Mouse (Mus musculus): ENCODE measurements around the gene Rictor. TPM values are rescaled to one million over a fixed set of nuclear protein-coding genes. Genes with fewer than 3 reads are reported as not detected.

Gene Rictor
- total RNA-seq (2021), result 1 to 10 TPM; 7.8 to 7.9 TPM
- long read RNA-seq, experiment 1, partial matches to known transcripts, result 0 of 4 reads
- long read RNA-seq, experiment 1, other reads (novel, unspliced or antisense), result 3 of 4 reads
- long read RNA-seq, experiment 2, result 0 reads

GRCm38 (mm10) chr15:6707936-6708525, at the start of gene Rictor:
Rictor (plus strand) TSS chr15:6708379.
- DNase-seq, result peak; percentile 84

GRCm38 (mm10) chr15:6661951-6662350, 46.2 kb upstream of the Rictor start:
- DNase-seq, result no peak

- no peak for DNase-seq
These were observed 44.2 kb upstream of the Rictor start for GRCm38 (mm10) chr15:6663991-6664390.

GRCm38 (mm10) chr15:6666072-6666471, 42.1 kb upstream of the Rictor start:
- DNase-seq, result no peak

GRCm38 (mm10) chr15:6668793-6669437, 39.3 kb upstream of the Rictor start:
- no peak for DNase-seq

- DNase-seq, result no peak
These were observed 29.7 kb upstream of the Rictor start for GRCm38 (mm10) chr15:6678479-6678878.

- no peak for DNase-seq
These were observed 6.0 kb upstream of the Rictor start for GRCm38 (mm10) chr15:6702164-6702563.

- no peak for DNase-seq
These were observed 2.8 kb upstream of the Rictor start for GRCm38 (mm10) chr15:6705351-6705901.

GRCm38 (mm10) chr15:6707551-6707935, 636 bp upstream of the Rictor start:
- DNase-seq, result peak; percentile 53

- peak; percentile 16 for DNase-seq
These were observed 605 bp downstream of the Rictor start for GRCm38 (mm10) chr15:6708526-6709441.

GRCm38 (mm10) chr15:6709618-6710017, 1.4 kb downstream of the Rictor start:
- no peak for DNase-seq

- no peak for DNase-seq
These were observed 2.2 kb downstream of the Rictor start for GRCm38 (mm10) chr15:6710341-6710740.

- DNase-seq, result no peak
These were observed 3.0 kb downstream of the Rictor start for GRCm38 (mm10) chr15:6711226-6711625.

- no peak for DNase-seq
These were observed 6.6 kb downstream of the Rictor start for GRCm38 (mm10) chr15:6714819-6715218.

- DNase-seq, result no peak
These were observed 7.1 kb downstream of the Rictor start for GRCm38 (mm10) chr15:6715237-6715636.

- DNase-seq, result no peak
These were observed 13.2 kb downstream of the Rictor start for GRCm38 (mm10) chr15:6721385-6721784.

GRCm38 (mm10) chr15:6721802-6722201, 13.6 kb downstream of the Rictor start:
- no peak for DNase-seq

GRCm38 (mm10) chr15:6722405-6723176, 14.4 kb downstream of the Rictor start:
- no peak for DNase-seq

GRCm38 (mm10) chr15:6723338-6723737, 15.2 kb downstream of the Rictor start:
- DNase-seq, result no peak

GRCm38 (mm10) chr15:6724442-6724841, 16.3 kb downstream of the Rictor start:
- DNase-seq, result no peak

GRCm38 (mm10) chr15:6726130-6726808, 18.1 kb downstream of the Rictor start:
- DNase-seq, result no peak
